In genomic region chr14:31233996-31234591, GRCm38 (mm10) we compare ENCODE assay signal across 9 mouse cellular contexts. TPM values are rescaled to one million over a fixed set of nuclear protein-coding genes. Genes with fewer than 3 reads are reported as not detected.
DNase-seq lines count a peak whose midpoint lies in the region; ATAC-seq and TF ChIP-seq lines count a peak whose summit lies in the region.
"Had no signal": no experiment of that assay in that cellular context is flagged by ENCODE, and none has a peak within 500 bp of the region (broad histone marks: within the 10 kb centered on the region; RNA-seq: fewer than 3 reads in every experiment).

No protein-coding gene starts in this region.

- no peaks in the 10 kb centered on the region for H3K9me3 ChIP-seq in G1E (replicated peaks)
- no peaks in the 10 kb centered on the region for H3K9me3 ChIP-seq in forebrain, embryonic 11.5 days (ENCODE audit: control insufficient read depth, low read length)
- H3K9me3 ChIP-seq in neural tube, embryonic 14.5 days (ENCODE audit: control insufficient read depth, low read length) = no peaks in the 10 kb centered on the region

- TF ChIP-seq POLR2A in thymus, adult 2 months (IDR thresholded peaks at IDR 0.05; ENCODE audit: control insufficient read depth, extremely low read depth, insufficient read depth, low read length, poor library complexity) = no peak

- no peak overlapping the region; the same call in 1 of the 2 replicates for H3K9ac ChIP-seq in forebrain, embryonic 11.5 days (ENCODE audit: low read length)
- 0 out of 2 replicates have a peak overlapping the region, but pooled peaks have one; percentile 2 for H3K9ac ChIP-seq in neural tube, embryonic 14.5 days (replicated peaks; ENCODE audit: low read depth, low read length)

- peaks cover 7% of the 10 kb centered on the region for H3K4me1 ChIP-seq in G1E (ENCODE audit: insufficient read depth, low read depth, low read length)
- peaks cover 29% of the 10 kb centered on the region for H3K4me1 ChIP-seq in brown adipose tissue, adult 24 weeks (ENCODE audit: control insufficient read depth, insufficient read depth, insufficient read length, low read length)
- no peaks in the 10 kb centered on the region for H3K4me1 ChIP-seq in forebrain, embryonic 11.5 days (replicated peaks; ENCODE audit: control insufficient read depth, insufficient read depth, low read length)
- 0 out of 2 replicates have a peak, but pooled peaks cover 3% of the 10 kb centered on the region for H3K4me1 ChIP-seq in neural tube, embryonic 14.5 days (ENCODE audit: control insufficient read depth, insufficient read depth, low read length)
- H3K4me1 ChIP-seq in thymus, adult 2 months (replicated peaks; ENCODE audit: control insufficient read depth, insufficient read depth, low read length) = 0 out of 2 replicates have a peak, but pooled peaks cover 3% of the 10 kb centered on the region

- peaks cover 58% of the 10 kb centered on the region for H3K27me3 ChIP-seq in G1E (ENCODE audit: insufficient read depth, low read length)
- no peaks in the 10 kb centered on the region for H3K27me3 ChIP-seq in forebrain, embryonic 11.5 days (ENCODE audit: control insufficient read depth, insufficient read depth, low read length)
- H3K27me3 ChIP-seq in neural tube, embryonic 14.5 days (ENCODE audit: control insufficient read depth, insufficient read depth, low read length) = no peaks in the 10 kb centered on the region
- no peaks in the 10 kb centered on the region for H3K27me3 ChIP-seq in thymus, adult 2 months (ENCODE audit: control insufficient read depth, insufficient read depth, low read length)

- no peak overlapping the region for H3K4me2 ChIP-seq in forebrain, embryonic 11.5 days (ENCODE audit: low read depth, low read length, severe bottlenecking)
- no peak overlapping the region for H3K4me2 ChIP-seq in neural tube, embryonic 14.5 days (ENCODE audit: low read depth, low read length)

- H3K27ac ChIP-seq in brown adipose tissue, adult 24 weeks (replicated peaks; ENCODE audit: low read depth, low read length) = peak overlapping the region; percentile 98
- no peak overlapping the region for H3K27ac ChIP-seq in forebrain, embryonic 11.5 days (ENCODE audit: low read depth, low read length)
- no peak overlapping the region for H3K27ac ChIP-seq in neural tube, embryonic 14.5 days (ENCODE audit: low read depth, low read length)
- no peak overlapping the region for H3K27ac ChIP-seq in thymus, adult 2 months (ENCODE audit: control insufficient read depth, insufficient read depth, low read length)
- H3K27ac ChIP-seq: macrophage had no signal

- peaks cover 3% of the 10 kb centered on the region for H3K36me3 ChIP-seq in G1E (replicated peaks)
- no peaks in the 10 kb centered on the region for H3K36me3 ChIP-seq in forebrain, embryonic 11.5 days (ENCODE audit: control insufficient read depth, insufficient read depth, low read length)
- H3K36me3 ChIP-seq in neural tube, embryonic 14.5 days (ENCODE audit: control insufficient read depth, insufficient read depth, low read length) = no peaks in the 10 kb centered on the region
- H3K36me3 ChIP-seq in thymus, adult 2 months (ENCODE audit: control insufficient read depth, insufficient read depth, low read length) = no peaks in the 10 kb centered on the region

- peak; percentile 22 for ATAC-seq in G1E (ENCODE audit: extremely low read depth, insufficient number of reproducible peaks, low FRiP score, poor library complexity, severe bottlenecking)
- 0 out of 2 replicates have a peak, but pooled peaks have one; percentile 21 for ATAC-seq in forebrain, embryonic 11.5 days (replicated peaks; ENCODE audit: low FRiP score)
- peak; percentile 71 for ATAC-seq in neural tube, embryonic 14.5 days (ENCODE audit: low read depth)

- TF ChIP-seq CTCF in G1E (IDR thresholded peaks at IDR 0.05; ENCODE audit: low read depth, low read length) = peak; percentile 76
- TF ChIP-seq CTCF in thymus, adult 2 months (IDR thresholded peaks at IDR 0.05; ENCODE audit: borderline replicate concordance, control insufficient read depth, extremely low read depth, insufficient read depth, low read length, poor library complexity) = peak; percentile 19; the same call in 1 of the 2 replicates

- 25% methylated on average over 11 of the region's 11 CpGs for WGBS in forebrain, embryonic 11.5 days
- WGBS in neural tube, embryonic 14.5 days = 23% methylated on average over 11 of the region's 11 CpGs
- WGBS in thymus, adult 2 months = 10% methylated on average over 11 of the region's 11 CpGs

- DNase-seq in G1E (ENCODE audit: low spot score) = peak; percentile 49
- peak; percentile 82 for DNase-seq in forebrain, embryonic 11.5 days (ENCODE audit: low spot score)
- DNase-seq in heart, postnatal 25 days (ENCODE audit: low spot score) = peak; percentile 37
- peak; percentile 90 for DNase-seq in kidney, postnatal 4 days
- DNase-seq in lung, adult 18-20 months = peak; percentile 78 to 86
- peak; percentile 75 for DNase-seq in thymus, adult 2 months

- no peak overlapping the region for H3K4me3 ChIP-seq in G1E (ENCODE audit: low read depth, low read length)
- peak overlapping the region; percentile 1; the same call in 1 of the 2 replicates for H3K4me3 ChIP-seq in brown adipose tissue, adult 24 weeks (ENCODE audit: insufficient read depth, low read depth, low read length)
- no peak overlapping the region for H3K4me3 ChIP-seq in forebrain, embryonic 11.5 days (ENCODE audit: low read depth, low read length)
- H3K4me3 ChIP-seq in neural tube, embryonic 14.5 days (ENCODE audit: low read depth, low read length) = no peak overlapping the region
- H3K4me3 ChIP-seq in thymus, adult 2 months (ENCODE audit: control insufficient read depth, insufficient read depth, low read length) = no peak overlapping the region

- intact Hi-C loops in heart, postnatal 25 days (cut with DNase I) = loop anchor here (1.0 kb wide), 1 partner anchor 19 kb away; no protein-coding TSS in a partner anchor

RNA-seq across cellular contexts. Expression of gene Sema3g, which starts 16.4 kb away (rescaled TPM):
- total RNA-seq in G1E (2014; fragmentation: Nextera tagmentation) (not detected in 2 replicates), G1E (2017) (0.11 TPM in 1 of 2 replicates, not detected in the other)
- polyA plus RNA-seq in G1E (2012) = not detected in 2 replicates
- 5.4 and 10.5 TPM in 2 replicates for polyA plus RNA-seq in brown adipose tissue, adult 24 weeks (2012; ENCODE audit: insufficient read depth, insufficient read length, missing spikeins)
- 0.13 and 0.16 TPM in 2 replicates for polyA plus RNA-seq in forebrain, embryonic 11.5 days (2014; fragmentation: Nextera tagmentation; extraction: Ambion mirVana)
- 10 to 100 TPM; 12.4 to 16.1 TPM for total RNA-seq in heart, postnatal 25 days (2021)
- 0.13 and 0.21 TPM in 2 replicates for polyA plus RNA-seq in neural tube, embryonic 14.5 days (2014; fragmentation: Nextera tagmentation; extraction: Ambion mirVana)
- 1.9 and 2.4 TPM in 2 replicates for polyA plus RNA-seq in thymus, adult 2 months (2012; rRNA removed)
- polyA plus RNA-seq: macrophage had no signal

RNA-seq across cellular contexts. Expression of gene Phf7, which starts 17.0 kb away (rescaled TPM):
- 11.7 and 13.2 TPM in 2 replicates for total RNA-seq in G1E (2014; fragmentation: Nextera tagmentation)
- 5.8 and 6.5 TPM in 2 replicates for total RNA-seq in G1E (2017)
- 1.7 and 1.9 TPM in 2 replicates for polyA plus RNA-seq in G1E (2012)
- 7.3 and 9.9 TPM in 2 replicates for polyA plus RNA-seq in brown adipose tissue, adult 24 weeks (2012; ENCODE audit: insufficient read depth, insufficient read length, missing spikeins)
- 14.3 and 14.4 TPM in 2 replicates for polyA plus RNA-seq in forebrain, embryonic 11.5 days (2014; fragmentation: Nextera tagmentation; extraction: Ambion mirVana)
- total RNA-seq in heart, postnatal 25 days (2021) = 1 to 10 TPM; 3.4 to 4.1 TPM
- polyA plus RNA-seq in neural tube, embryonic 14.5 days (2014; fragmentation: Nextera tagmentation; extraction: Ambion mirVana) = 11.8 TPM in 2 replicates
- polyA plus RNA-seq in thymus, adult 2 months (2012; rRNA removed) = 7.4 and 8.0 TPM in 2 replicates

RNA-seq across cellular contexts. Expression of gene Bap1, which starts 17.2 kb away (rescaled TPM):
- total RNA-seq in G1E (2014; fragmentation: Nextera tagmentation) (26.4 and 47.0 TPM in 2 replicates), G1E (2017) (42.5 and 45.9 TPM in 2 replicates)
- polyA plus RNA-seq in G1E (2012) = 65.7 and 66.3 TPM in 2 replicates
- polyA plus RNA-seq in brown adipose tissue, adult 24 weeks (2012; ENCODE audit: insufficient read depth, insufficient read length, missing spikeins) = 17.8 and 22.0 TPM in 2 replicates
- 121 and 137 TPM in 2 replicates for polyA plus RNA-seq in forebrain, embryonic 11.5 days (2014; fragmentation: Nextera tagmentation; extraction: Ambion mirVana)
- total RNA-seq in heart, postnatal 25 days (2021) = 10 to 100 TPM; 39.5 to 45.5 TPM
- polyA plus RNA-seq in neural tube, embryonic 14.5 days (2014; fragmentation: Nextera tagmentation; extraction: Ambion mirVana) = 97.5 and 101 TPM in 2 replicates
- polyA plus RNA-seq in thymus, adult 2 months (2012; rRNA removed) = 106 and 111 TPM in 2 replicates

RNA-seq across cellular contexts. Expression of gene Nisch, which starts 17.3 kb away (rescaled TPM):
- 287 and 312 TPM in 2 replicates for total RNA-seq in G1E (2014; fragmentation: Nextera tagmentation)
- total RNA-seq in G1E (2017) = 83.8 and 87.1 TPM in 2 replicates
- polyA plus RNA-seq in G1E (2012) = 173 and 201 TPM in 2 replicates
- polyA plus RNA-seq in brown adipose tissue, adult 24 weeks (2012; ENCODE audit: insufficient read depth, insufficient read length, missing spikeins) = 83.6 and 84.5 TPM in 2 replicates
- polyA plus RNA-seq in forebrain, embryonic 11.5 days (2014; fragmentation: Nextera tagmentation; extraction: Ambion mirVana) = 399 and 407 TPM in 2 replicates
- total RNA-seq in heart, postnatal 25 days (2021) = 100 to 1,000 TPM; 145 to 148 TPM
- polyA plus RNA-seq in neural tube, embryonic 14.5 days (2014; fragmentation: Nextera tagmentation; extraction: Ambion mirVana) = 282 and 335 TPM in 2 replicates
- polyA plus RNA-seq in thymus, adult 2 months (2012; rRNA removed) = 569 and 585 TPM in 2 replicates

RNA-seq across cellular contexts. Expression of gene Tnnc1, which starts 26.0 kb away (rescaled TPM):
- total RNA-seq in G1E (2014; fragmentation: Nextera tagmentation) (3.3 TPM in 1 of 2 replicates, not detected in the other), G1E (2017) (1.1 TPM in 1 of 2 replicates, not detected in the other)
- 0.08 TPM in 1 of 2 replicates, not detected in the other for polyA plus RNA-seq in G1E (2012)
- polyA plus RNA-seq in brown adipose tissue, adult 24 weeks (2012; ENCODE audit: insufficient read depth, insufficient read length, missing spikeins) = 17.2 and 24.4 TPM in 2 replicates
- polyA plus RNA-seq in forebrain, embryonic 11.5 days (2014; fragmentation: Nextera tagmentation; extraction: Ambion mirVana) = 0.59 and 0.83 TPM in 2 replicates
- 1,000 to 10,000 TPM; 5,169 to 5,647 TPM for total RNA-seq in heart, postnatal 25 days (2021)
- polyA plus RNA-seq in neural tube, embryonic 14.5 days (2014; fragmentation: Nextera tagmentation; extraction: Ambion mirVana) = 4.1 and 5.5 TPM in 2 replicates
- polyA plus RNA-seq in thymus, adult 2 months (2012; rRNA removed) = 4.2 and 103 TPM in 2 replicates

Comparison
In these comparisons a context has a peak if more than half of its experiments do, and no peak if none do; other contexts are left out.
1. ATAC-seq: peak in every context shown above with its lines; median percentile 71 in neural tube, embryonic 14.5 days; 22 in G1E; 21 in forebrain, embryonic 11.5 days.
2. DNase-seq: peak in every context shown above with its lines; median percentile 90 in kidney, postnatal 4 days; 82 in forebrain, embryonic 11.5 days; 82 in lung, adult 18-20 months; 75 in thymus, adult 2 months; 49 in G1E; 37 in heart, postnatal 25 days.